Mouse (Mus musculus): ENCODE measurements at regions not wholly inside any gene's neighbourhood (a gene's known extent, or its start where the extent isn't known, plus 50 kb on each side); places are given as distances from the start of the nearest gene placed in this dataset.

DNA sequence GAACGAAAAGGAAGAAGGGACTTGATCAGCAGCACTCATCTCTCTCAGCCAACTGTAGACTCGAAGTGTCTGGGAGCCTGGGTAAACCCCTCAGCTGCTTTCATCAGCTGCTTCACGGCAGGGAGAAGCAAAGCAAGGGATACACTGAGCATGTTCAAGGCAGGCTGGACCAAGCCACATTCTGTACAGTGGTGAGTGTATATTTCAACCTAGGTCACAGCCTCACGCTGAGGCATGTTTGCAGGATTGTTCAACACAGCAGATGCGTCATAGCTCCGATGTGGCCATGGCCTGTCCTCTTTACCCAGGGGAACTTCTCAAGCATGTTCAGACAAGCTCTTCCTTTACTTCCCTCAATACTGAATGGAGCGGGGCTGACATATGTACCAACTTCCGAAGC, 132.6 kb upstream of the Ankrd50 start:
- no peak for DNase-seq (ENCODE audit: low spot score in 2 of 2)
- intact Hi-C loops (cut with DNase I), result no loop called here

DNA sequence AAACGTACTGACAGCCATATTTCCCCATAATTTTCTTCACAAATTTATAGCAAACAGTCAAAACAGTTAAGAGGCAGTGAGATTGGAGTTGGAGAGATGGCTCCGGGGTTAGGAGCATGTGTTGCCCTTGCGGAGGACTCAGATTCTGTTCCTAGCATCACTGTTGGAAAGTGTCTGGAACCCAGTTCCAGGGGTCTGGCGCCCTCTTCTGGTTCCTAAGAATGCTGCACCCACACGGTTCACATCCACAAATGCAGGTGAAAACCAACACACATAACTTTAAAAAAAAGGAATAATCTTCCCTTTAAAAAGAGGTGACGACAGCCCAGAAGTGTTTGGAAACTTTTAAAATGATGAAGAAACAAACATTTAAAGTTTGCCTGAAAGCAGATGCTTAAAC, 129.1 kb upstream of the Ankrd50 start:
- intact Hi-C loops (cut with DNase I), result no loop called here

DNA sequence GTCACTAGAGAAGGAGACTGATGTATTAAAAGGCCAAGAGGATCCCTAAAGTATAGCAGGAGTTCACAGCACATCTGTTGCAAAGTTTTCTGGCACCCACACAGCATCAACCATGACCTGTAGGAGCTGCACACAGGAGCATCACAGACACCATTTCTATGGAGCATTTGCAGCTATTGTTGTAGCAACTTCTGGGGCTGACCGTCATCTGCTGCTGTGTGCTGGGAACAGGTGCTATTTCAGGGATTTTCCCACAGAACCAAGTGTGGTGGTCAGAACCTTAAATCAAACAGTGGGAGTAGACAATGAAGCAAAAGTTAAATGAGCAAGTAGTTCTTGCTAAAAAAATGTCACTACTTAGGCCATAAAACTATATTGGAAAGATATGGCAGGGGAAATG, 106.9 kb upstream of the Ankrd50 start:
- no peak for DNase-seq (ENCODE audit: low spot score in 2 of 2)
- intact Hi-C loops (cut with DNase I), result no loop called here

More for the DNA sequence above, 129.1 kb upstream of the Ankrd50 start:
- no peak for DNase-seq (ENCODE audit: low spot score in 2 of 2)

DNA sequence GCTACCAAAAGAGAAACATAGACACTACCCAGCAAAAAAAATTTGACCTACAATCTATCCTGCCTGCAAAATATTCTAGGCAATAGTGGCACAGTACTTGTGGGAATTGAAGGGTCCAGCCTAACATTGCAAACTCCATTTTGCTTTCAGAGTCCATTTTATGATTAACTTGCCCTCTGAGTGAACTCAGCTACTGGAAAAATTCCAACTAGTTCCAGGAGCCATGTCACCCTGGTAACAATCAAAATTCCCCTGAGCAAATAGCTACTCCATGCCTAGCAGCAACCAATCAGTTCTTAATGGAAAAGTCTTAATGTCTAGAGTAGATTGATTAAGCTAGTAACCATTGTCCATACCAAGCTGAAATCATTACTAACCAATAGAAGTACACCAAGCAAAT, 104.3 kb upstream of the Ankrd50 start:
- no peak for DNase-seq (ENCODE audit: low spot score in 2 of 2)
- intact Hi-C loops (cut with DNase I), result no loop called here

DNA sequence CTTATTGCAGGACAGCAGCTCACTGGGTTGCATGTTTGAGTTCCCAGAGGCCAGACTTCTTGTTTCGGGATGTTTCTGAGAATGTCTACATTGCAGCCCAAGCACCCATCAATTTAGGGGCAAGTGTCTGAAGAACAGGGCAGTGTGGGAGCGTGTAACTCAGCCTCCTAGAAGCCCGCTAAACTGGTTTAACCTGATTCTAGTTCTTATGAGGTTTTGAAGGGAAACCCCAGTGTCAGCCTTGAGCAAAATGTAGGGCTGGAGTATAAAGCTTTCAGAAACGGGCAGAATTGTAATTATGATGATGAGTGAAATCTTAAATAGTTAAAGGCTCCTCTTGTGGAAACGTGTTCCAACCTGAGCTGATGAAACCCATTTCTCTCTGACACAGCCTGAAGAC, 100.9 kb upstream of the Ankrd50 start:
- intact Hi-C loops (cut with DNase I), result no loop called here
- DNase-seq (ENCODE audit: low spot score in 2 of 2), result no peak

GRCm38 (mm10) chr3:38579781-38580180, 95.1 kb upstream of the Ankrd50 start:
- no peak for DNase-seq (ENCODE audit: low spot score in 2 of 2)
- intact Hi-C loops (cut with DNase I), result no loop called here

DNA sequence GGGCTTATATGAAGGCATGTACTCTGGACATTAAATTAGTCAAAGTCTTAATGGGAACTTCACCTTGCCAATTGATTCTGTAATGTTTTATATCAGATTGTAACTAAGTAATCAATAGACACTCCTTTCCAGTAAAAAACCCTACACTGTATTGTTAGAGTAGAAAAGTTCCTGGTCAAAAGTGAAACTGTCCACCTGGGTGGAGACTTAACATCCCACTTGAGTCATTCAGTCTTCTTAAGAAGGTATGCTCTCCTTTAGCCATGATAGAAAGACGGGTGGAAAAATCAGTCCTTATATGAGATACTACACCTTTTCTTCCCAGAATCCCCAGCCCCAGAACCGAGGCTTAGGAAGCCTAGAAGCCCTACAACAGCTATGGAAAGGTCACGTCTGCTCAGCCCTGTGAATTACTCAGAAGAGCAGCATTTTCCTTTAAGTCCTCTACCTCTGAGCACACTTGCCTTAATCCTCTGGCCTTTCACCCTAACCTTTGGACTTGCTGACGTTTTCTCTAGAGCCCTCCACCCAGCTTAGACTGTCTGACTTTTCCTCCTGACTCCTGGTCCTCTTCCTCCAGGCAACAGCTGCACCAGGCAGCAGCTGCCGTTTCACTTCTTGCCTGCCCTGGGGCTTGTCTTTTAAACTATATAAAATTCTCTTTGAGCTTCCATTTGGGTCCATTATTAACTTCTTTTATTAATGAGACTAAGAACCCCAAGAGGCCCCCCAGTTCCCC, 93.4 kb upstream of the Ankrd50 start:
- DNase-seq (ENCODE audit: low spot score in 2 of 2), result no peak
- intact Hi-C loops (cut with DNase I), result no loop called here

DNA sequence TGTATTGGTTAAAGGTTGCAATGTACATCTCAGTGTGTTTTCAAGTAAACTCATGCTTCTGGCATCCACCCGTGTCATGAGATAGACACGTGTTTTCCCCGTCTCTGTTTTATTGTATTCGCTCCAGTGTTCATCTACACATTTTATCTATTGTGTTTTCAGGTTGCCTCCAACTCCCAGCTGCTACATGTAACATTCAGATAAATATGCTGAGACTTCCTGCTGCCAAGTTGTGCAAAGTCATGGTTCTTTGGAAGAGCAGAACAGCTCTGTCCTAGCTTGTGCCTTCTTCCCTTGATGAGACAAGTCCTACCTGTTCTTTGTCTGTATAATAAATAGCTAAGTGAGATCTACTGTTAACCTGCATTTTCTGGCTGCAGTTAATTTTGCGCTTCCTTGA, 89.0 kb upstream of the Ankrd50 start:
- no peak for DNase-seq (ENCODE audit: low spot score in 2 of 2)

GRCm38 (mm10) chr3:38572159-38572558, 87.5 kb upstream of the Ankrd50 start:
- no peak for DNase-seq (ENCODE audit: low spot score in 2 of 2)
- intact Hi-C loops (cut with DNase I), result no loop called here

More for the DNA sequence above, 89.0 kb upstream of the Ankrd50 start:
- intact Hi-C loops (cut with DNase I), result no loop called here

GRCm38 (mm10) chr3:38571224-38571623, 86.6 kb upstream of the Ankrd50 start:
- intact Hi-C loops (cut with DNase I), result no loop called here
- DNase-seq (ENCODE audit: low spot score in 2 of 2), result no peak

- intact Hi-C loops (cut with DNase I), result no loop called here
- no peak for DNase-seq (ENCODE audit: low spot score in 2 of 2)
These were observed 84.4 kb upstream of the Ankrd50 start for GRCm38 (mm10) chr3:38569001-38569400.

GRCm38 (mm10) chr3:38568596-38568975, 83.9 kb upstream of the Ankrd50 start:
- intact Hi-C loops (cut with DNase I), result no loop called here
- DNase-seq (ENCODE audit: low spot score in 2 of 2), result no peak

GRCm38 (mm10) chr3:38567946-38568595, 83.4 kb upstream of the Ankrd50 start:
- no peak for DNase-seq (ENCODE audit: low spot score in 2 of 2)

DNA sequence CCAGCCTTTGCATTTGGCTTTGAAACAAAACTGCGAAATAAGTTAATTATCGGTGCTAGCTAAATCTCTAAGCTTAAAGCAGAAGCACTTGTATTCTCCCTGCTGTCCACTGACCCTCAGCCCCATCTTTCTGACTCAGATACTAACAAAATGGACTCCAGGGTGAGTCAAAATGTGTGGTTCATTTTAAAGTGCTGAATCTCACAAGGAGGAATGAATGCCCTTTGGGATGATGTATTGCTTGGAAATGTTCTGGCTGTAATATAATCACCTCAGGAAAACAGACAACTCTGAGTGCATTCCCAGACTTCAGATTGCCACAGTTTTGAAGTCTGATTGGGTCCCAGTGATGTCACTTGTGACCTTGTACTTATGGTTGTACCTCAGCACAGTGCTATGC, 81.9 kb upstream of the Ankrd50 start:
- intact Hi-C loops (cut with DNase I), result no loop called here
- no peak for DNase-seq (ENCODE audit: low spot score in 2 of 2)

More at GRCm38 (mm10) chr3:38567946-38568595, 83.4 kb upstream of the Ankrd50 start:
- intact Hi-C loops (cut with DNase I), result no loop called here

DNA sequence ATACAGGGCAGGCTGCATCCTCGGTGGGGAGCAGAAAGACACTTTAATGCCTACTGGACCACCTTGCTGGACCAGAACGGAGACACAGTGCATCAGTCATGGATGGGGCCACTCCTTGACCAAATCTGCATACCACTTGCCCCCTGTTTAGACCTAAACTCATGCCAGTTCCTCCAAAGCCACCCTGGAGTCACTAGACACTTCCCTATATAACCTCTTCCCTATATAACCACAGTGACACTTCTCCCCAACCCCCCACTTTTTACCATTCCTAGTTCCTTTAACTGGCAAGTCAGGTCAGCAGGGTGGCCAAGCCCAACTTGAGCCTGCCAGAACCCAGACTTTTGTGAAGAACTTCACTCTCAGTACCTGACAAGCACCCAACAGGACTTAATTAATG, 80.2 kb upstream of the Ankrd50 start:
- no peak for DNase-seq (ENCODE audit: low spot score in 2 of 2)
- intact Hi-C loops (cut with DNase I), result no loop called here

- no peak for DNase-seq (ENCODE audit: low spot score in 2 of 2)
- intact Hi-C loops (cut with DNase I), result no loop called here
These were observed 79.7 kb upstream of the Ankrd50 start for GRCm38 (mm10) chr3:38564364-38564763.

GRCm38 (mm10) chr3:38561186-38561585, 76.5 kb upstream of the Ankrd50 start:
- DNase-seq (ENCODE audit: low spot score in 2 of 2), result no peak
- intact Hi-C loops (cut with DNase I), result no loop called here

- no peak for DNase-seq (ENCODE audit: low spot score in 2 of 2)
- intact Hi-C loops (cut with DNase I), result no loop called here
These were observed 71.3 kb upstream of the Ankrd50 start for GRCm38 (mm10) chr3:38555939-38556338.

DNA sequence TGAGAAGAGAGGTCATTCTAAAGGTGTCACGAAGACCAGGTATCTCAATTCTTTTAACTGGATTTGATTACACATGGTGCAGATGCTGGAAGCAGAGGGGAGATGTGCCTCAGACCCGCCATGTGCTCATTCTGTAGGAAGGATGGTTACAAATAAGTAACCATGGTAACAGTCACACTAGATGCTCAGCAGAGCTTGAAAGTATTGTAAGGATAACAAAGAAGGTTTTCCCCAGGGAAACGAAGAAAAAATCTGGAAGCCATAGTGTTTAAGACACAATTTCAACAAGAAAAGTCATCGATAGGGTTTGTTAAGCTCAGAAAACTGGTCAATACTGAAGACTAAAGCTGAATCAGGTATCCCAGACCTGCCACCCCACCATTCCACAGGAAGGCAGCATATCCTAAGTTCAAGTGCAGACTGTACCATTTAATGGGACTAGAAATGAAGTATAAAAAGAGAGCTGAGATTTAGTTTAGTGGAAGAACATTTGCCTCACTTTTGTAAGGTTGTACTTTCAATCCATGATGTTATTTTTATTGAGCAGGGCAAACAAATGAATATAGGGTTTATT, 68.9 kb upstream of the Ankrd50 start:
- intact Hi-C loops (cut with DNase I), result no loop called here
- DNase-seq (ENCODE audit: low spot score in 2 of 2), result no peak

DNA sequence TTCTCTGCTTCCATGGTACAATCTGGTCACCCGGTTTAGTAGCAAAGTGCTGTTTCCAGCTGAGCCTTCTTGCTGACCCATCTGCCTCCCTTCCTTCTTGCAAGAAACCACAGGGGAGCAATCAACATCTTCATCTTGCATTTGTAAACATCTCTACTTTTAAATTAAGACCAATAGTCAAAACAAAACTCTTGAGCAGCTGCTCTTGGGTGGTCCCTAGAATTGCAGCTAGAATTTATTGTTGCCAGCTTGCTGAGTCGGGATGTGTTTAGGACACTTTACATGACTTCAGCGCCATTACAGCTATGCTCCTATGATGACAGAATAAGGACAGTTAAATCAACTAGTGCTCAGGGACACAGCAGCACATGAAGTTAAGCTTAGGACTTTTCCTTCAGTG, 62.4 kb upstream of the Ankrd50 start:
- intact Hi-C loops (cut with DNase I), result no loop called here
- DNase-seq (ENCODE audit: low spot score in 2 of 2), result no peak

- no peak for DNase-seq (ENCODE audit: low spot score in 2 of 2)
These were observed 60.9 kb upstream of the Ankrd50 start for GRCm38 (mm10) chr3:38545501-38545896.

More at GRCm38 (mm10) chr3:38545501-38545896, 60.9 kb upstream of the Ankrd50 start:
- intact Hi-C loops (cut with DNase I), result no loop called here
